Mouse (Mus musculus) midbrain, embryonic 10.5 days (tissue): Measurements from ENCODE around the gene Gm10447. TPM values are rescaled to one million over a fixed set of nuclear protein-coding genes. Genes with fewer than 3 reads are reported as not detected.

Experiments used
- DNase-seq: peaks from one replicate; pipeline ENCODE4 v3.0.0-alpha.2; 2017; ENCODE audit warnings: low spot score
- H3K27ac ChIP-seq: fragments of 300-500 bp; sonication (generic); replicated peaks from 2 replicates; pipeline ENCODE4 v1.5.1; 2016; ENCODE audit warnings: mild to moderate bottlenecking
- H3K27me3 ChIP-seq: fragments of 300-500 bp; sonication (generic); 2 replicates; pipeline ENCODE4 v1.6.1; 2016; ENCODE audit warnings: low read depth, mild to moderate bottlenecking; ENCODE audit not compliant: poor library complexity, severe bottlenecking
- H3K36me3 ChIP-seq: fragments of 300-500 bp; sonication (generic); 2 replicates; pipeline ENCODE4 v1.6.1; 2016; ENCODE audit warnings: mild to moderate bottlenecking, moderate library complexity
- H3K4me1 ChIP-seq: fragments of 300-500 bp; sonication (generic); 2 replicates; pipeline ENCODE4 v1.6.1; 2016
- H3K4me3 ChIP-seq: fragments of 300-500 bp; sonication (generic); 2 replicates; pipeline ENCODE4 v1.5.1; 2016; ENCODE audit warnings: mild to moderate bottlenecking, moderate library complexity
- H3K9me3 ChIP-seq: fragments of 300-500 bp; sonication (generic); replicated peaks from 2 replicates; pipeline ENCODE4 v1.6.1; 2016; ENCODE audit warnings: mild to moderate bottlenecking
- WGBS: fragments of 180-500 bp; shearing (Covaris S2); methylation state at CpG from one replicate; pipeline ENCODE4 v1.1.7; 2016; 5-methylcytosine and 5-hydroxymethylcytosine counted together
- polyA plus RNA-seq: library from polyadenylated mRNA; unstranded; fragments of >200 nt; fragmentation: Nextera tagmentation; extraction: Ambion mirVana; gene quantifications from 2 replicates; pipeline ENCODE4 v1.2.1, GENCODE M21; 2016

The Gm10447 gene
- polyA plus RNA-seq, 1 experiment from 2014 or later = not detected

DNA sequence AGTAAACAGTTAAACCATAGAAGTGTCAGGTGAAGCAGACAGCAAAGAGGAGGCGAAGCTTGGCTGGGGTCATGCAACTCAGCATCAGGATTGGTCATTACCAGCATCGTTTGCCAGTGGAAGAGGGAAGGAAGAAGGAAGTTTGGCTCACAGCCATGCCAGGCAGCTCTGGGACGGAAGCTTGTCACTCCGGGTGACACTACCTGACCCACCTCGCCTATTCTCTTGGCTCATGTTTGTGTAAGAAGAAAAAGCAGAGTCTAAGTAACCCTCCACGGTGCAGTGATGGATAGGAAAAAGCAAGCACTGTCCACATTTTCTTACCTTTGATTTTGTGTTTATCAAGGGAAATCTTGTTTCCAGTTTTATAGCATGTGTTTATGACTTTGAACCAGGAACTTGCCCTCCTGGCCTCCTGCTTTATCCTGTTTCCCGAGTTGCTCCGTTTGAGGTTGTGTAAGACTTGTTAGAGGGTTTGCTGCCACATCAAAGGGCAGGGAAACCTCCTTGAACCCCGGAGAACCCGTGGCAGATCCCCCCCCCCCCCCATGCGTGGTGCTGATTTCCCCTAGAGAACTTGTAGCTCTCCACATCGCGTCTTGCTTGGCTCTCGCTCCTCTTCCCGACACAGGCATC is 6.7 kb downstream of the Gm10447 start:
- Histone ChIP-seq H3K27me3 (peaks cover 7% of the 10 kb centered on the region), H3K36me3 (no peaks in the 10 kb centered on the region), H3K27ac (no peak overlapping the region), H3K4me1 (no peaks in the 10 kb centered on the region), H3K9me3 (no peaks in the 10 kb centered on the region), H3K4me3 (no peak overlapping the region)
- WGBS = 70% methylated on average over 15 of the region's 15 CpGs
- DNase-seq = no peak

DNA sequence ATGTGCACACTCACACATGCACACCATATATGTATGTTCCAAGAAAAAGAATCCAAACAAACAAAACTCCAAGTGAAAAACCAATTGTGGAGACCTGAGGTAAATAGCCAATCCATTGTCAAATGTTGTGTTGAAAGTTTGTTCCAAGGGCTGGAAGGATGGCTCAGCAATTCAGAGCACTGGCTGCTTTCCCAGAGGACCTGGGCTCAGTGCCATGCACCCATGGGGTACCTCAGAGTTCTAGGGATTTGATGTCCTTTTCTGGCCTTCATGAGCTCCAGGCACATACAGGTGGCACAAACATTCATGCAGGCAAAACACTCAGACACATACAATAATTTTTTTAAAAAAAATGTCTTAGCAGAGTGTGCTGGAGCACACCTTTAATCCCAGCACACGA is 8.4 kb downstream of the Gm10447 start:
- WGBS = 95% methylated on average over 1 of the region's 1 CpGs
- H3K27me3 ChIP-seq = no peaks in the 10 kb centered on the region; the same call in 1 of the 2 replicates
- no peak for DNase-seq
- H3K36me3 ChIP-seq = no peaks in the 10 kb centered on the region
- H3K4me3 ChIP-seq = no peak overlapping the region
- no peaks in the 10 kb centered on the region for H3K4me1 ChIP-seq
- H3K9me3 ChIP-seq = no peaks in the 10 kb centered on the region
- no peak overlapping the region for H3K27ac ChIP-seq

DNA sequence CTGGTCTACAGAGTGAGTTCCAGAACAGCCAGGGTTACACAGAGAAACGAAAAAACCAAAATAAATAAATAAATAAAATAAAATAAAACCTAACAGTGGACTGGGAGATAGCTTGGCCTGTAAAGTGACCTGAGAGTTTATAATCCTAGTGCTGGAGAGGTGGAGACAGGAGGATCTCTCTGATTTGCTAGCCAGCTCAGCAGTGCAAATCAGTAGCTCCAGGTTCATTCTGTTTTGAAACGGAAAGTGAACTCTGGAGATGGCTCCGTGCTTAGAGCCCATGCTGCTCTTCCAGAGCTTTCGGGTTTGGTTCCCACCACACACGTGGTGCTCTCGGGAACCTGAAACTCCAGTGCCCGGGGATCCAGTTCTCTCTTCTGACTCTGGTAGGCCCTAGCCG is 8.9 kb downstream of the Gm10447 start:
- no peaks in the 10 kb centered on the region; the same call in 1 of the 2 replicates for H3K27me3 ChIP-seq
- 88% methylated on average over 8 of the region's 8 CpGs for WGBS
- no peaks in the 10 kb centered on the region for H3K4me1 ChIP-seq
- no peaks in the 10 kb centered on the region for H3K36me3 ChIP-seq
- DNase-seq = no peak
- no peaks in the 10 kb centered on the region for H3K9me3 ChIP-seq
- no peak overlapping the region for H3K27ac ChIP-seq
- no peak overlapping the region for H3K4me3 ChIP-seq

DNA sequence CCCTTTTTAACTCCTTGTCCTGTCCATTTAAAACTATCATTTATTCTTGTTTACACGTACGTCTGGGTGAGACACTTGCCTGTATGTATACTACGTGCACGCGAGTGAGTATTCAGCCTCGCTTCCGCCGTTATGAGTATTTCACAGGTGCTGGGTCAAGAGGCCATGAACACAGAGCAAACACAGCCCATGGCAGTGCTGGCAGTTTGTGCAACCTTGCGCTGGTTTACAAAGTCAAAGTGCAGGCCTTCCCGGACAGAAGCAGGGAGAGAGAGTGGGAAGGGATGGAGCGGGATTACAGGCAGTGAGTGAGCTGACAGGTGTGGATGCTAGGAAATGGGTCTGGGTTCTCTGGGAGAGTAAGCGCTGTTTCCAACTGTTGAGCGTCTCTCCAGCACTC is 10.7 kb downstream of the Gm10447 start:
- no peak for DNase-seq
- Histone ChIP-seq H3K9me3 (no peaks in the 10 kb centered on the region), H3K27ac (no peak overlapping the region), H3K4me1 (no peaks in the 10 kb centered on the region), H3K27me3 (no peaks in the 10 kb centered on the region; the same call in 1 of the 2 replicates), H3K36me3 (no peaks in the 10 kb centered on the region), H3K4me3 (no peak overlapping the region)
- 90% methylated on average over 13 of the region's 13 CpGs for WGBS

DNA sequence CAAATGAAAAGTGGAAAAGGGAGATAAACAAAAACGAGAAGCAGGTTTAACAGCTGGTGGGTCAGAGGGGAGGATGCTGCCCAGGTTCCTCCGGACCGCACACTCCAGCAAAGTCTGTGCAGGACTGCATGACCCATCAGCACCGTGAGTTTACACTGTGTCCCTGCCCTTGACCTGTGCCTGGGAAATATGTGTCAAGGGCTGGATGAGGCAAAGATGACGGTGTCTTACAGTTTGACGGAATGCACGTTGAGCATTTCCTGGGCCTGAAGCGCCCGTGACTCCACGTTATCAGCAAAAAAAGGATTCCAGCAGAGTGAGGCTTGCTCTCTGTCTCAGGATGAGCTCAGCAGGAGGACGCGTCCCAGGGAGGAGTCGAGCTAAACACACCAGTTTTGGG is 11.3 kb downstream of the Gm10447 start:
- Histone ChIP-seq H3K27ac (no peak overlapping the region), H3K4me3 (no peak overlapping the region), H3K36me3 (no peaks in the 10 kb centered on the region), H3K4me1 (no peaks in the 10 kb centered on the region), H3K27me3 (no peaks in the 10 kb centered on the region; the same call in 1 of the 2 replicates), H3K9me3 (no peaks in the 10 kb centered on the region)
- WGBS = 59% methylated on average over 13 of the region's 13 CpGs
- no peak for DNase-seq

DNA sequence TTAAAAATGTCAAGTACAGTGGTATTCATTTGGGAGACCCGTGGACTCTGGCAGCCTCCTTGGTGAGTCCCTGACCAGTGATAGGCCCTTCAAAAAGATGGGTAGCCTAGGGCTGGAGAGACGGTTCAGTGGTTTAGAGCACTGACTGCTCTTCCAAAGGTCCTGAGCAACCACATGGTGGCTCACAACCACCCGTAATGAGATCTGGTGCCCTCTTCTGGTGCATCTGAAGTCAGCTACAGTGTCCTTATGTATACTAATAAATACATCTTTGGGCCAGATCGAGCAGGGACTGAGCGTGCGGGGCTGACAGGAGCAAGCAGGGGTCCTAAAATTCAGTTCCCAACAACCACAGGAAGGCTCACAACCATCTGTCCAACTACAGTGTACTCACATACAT is 13.0 kb downstream of the Gm10447 start:
- Histone ChIP-seq H3K27me3 (no peaks in the 10 kb centered on the region), H3K27ac (no peak overlapping the region), H3K36me3 (no peaks in the 10 kb centered on the region), H3K9me3 (no peaks in the 10 kb centered on the region), H3K4me1 (no peaks in the 10 kb centered on the region), H3K4me3 (no peak overlapping the region)
- no peak for DNase-seq
- WGBS = 45% methylated on average over 6 of the region's 6 CpGs

DNA sequence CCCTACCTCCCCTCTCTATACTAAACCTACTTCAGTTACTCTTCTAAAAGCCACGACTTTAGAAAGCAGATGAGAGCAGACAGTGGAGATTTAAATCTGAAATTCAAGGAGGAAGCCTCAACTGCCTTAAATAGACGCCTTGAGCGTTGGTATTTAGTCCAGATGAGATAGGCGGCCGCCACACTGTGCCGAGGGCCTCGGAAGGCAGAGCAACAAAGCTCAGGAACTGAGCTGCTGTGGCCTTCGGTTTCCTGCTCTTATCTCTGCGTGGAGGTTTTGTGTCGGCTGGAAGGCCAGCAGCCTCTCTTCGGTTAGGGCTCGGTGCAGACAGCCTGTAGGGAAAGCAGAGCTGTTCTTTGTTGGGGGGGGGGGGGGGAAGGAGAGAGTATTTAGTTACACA is 15.0 kb downstream of the Gm10447 start:
- WGBS = 61% methylated on average over 12 of the region's 12 CpGs
- Histone ChIP-seq H3K4me3 (no peak overlapping the region), H3K36me3 (no peaks in the 10 kb centered on the region), H3K27me3 (no peaks in the 10 kb centered on the region), H3K4me1 (no peaks in the 10 kb centered on the region), H3K9me3 (no peaks in the 10 kb centered on the region), H3K27ac (no peak overlapping the region)
- no peak for DNase-seq

DNA sequence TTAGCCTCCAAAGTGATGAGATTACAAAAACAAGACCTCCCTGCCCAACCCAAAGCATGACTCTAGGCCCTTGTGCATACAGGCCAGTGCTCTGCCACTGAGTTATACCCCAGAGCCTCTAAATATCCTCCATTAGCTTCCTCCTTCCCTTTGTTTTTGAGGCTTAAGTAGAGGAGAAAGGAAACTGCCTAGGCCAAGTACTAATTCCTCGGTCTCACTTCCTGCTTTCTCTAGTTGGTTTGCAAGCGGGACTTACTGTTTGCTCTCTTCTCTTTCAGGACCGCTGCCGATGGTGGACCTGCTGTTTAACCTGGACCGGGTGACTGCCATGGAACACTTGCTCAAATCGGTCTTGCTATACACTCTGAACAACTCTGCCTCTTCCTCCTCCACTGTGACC is 20.6 kb downstream of the Gm10447 start:
- H3K27me3 ChIP-seq = no peaks in the 10 kb centered on the region
- no peak overlapping the region for H3K4me3 ChIP-seq
- no peaks in the 10 kb centered on the region for H3K9me3 ChIP-seq
- no peak overlapping the region for H3K27ac ChIP-seq
- DNase-seq = no peak
- H3K4me1 ChIP-seq = peaks cover 5% of the 10 kb centered on the region
- H3K36me3 ChIP-seq = no peaks in the 10 kb centered on the region
- WGBS = 89% methylated on average over 6 of the region's 6 CpGs

DNA sequence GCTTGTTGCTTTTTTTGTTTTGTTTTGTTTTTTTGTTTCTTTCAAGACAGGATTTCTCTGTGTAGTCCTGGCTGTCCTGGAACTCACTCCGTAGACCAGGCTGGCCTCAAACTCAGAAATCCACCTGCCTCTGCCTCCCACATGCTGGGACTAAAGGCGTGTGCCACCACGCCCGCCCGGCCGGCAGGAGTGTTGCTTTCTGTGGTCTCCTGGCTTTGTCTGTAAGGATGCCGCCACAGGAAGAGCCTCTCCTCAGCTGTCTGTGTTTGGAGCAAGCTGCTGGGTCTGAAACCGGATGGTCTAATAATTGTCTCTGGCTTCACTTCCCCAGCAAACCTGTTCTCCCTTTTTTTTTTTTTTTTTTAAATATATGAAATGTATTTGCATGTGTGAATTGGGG is 21.4 kb downstream of the Gm10447 start:
- Histone ChIP-seq H3K27me3 (no peaks in the 10 kb centered on the region), H3K9me3 (no peaks in the 10 kb centered on the region), H3K4me3 (no peak overlapping the region), H3K36me3 (no peaks in the 10 kb centered on the region), H3K27ac (no peak overlapping the region), H3K4me1 (peaks cover 8% of the 10 kb centered on the region)
- 86% methylated on average over 8 of the region's 8 CpGs for WGBS
- DNase-seq = no peak

DNA sequence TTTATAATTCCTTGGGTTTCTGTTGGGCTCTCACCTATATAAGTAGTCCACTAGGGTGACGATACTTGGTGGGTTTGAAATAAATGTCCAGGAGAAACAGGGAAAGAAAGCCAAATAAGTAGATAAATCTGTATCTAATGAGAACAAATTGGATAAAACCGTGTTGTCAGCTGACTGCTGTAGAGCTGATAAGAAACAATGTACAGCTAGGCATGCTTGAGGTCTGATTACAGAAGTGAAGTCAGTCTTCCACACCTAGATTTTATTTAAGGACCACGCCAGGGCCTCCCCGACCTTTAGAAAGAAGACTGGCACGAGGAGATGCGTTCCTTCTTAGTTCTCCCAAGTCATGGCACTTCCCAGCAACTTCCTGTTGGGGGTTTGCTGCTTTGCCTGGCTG is 23.9 kb downstream of the Gm10447 start:
- WGBS = 78% methylated on average over 6 of the region's 6 CpGs
- Histone ChIP-seq H3K9me3 (no peaks in the 10 kb centered on the region), H3K4me3 (no peak overlapping the region), H3K27ac (no peak overlapping the region), H3K36me3 (peaks cover 12% of the 10 kb centered on the region), H3K4me1 (peaks cover 19% of the 10 kb centered on the region), H3K27me3 (no peaks in the 10 kb centered on the region)
- DNase-seq = no peak

DNA sequence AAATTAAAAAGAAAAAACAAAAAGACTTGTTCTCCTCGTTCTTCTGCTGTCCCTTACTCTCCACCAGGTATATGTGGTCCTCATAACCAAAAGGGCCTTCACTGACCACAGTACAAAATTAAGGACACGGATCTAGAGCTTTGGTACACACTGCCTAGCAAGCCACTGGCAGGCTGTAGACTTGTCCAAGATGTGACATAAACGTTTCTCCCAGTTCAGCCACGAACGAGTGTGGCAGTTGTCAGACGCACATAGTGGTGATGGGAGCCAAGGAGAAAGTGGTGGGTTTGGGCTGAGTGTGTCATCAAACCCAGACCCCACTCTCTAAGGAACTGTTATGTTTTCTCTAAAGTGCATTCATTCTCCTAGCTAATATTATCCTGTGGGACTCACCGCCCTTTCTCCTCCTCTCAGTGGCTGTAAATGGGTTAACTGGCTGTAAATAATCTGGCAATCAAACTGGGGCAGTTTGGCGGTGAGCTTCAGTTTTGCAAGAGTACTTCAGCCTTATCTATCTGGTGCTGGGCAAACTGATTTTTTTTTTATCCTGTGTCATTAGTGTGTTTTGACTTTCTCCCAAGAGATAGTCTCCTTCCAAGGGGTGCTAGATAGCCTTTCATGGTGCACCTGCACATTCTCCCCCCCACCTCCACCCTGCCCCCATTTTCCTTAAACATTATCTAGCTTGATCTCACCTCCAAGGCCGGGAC is 25.4 kb downstream of the Gm10447 start:
- peak; percentile 22 for DNase-seq
- Histone ChIP-seq H3K36me3 (peaks cover 21% of the 10 kb centered on the region), H3K4me3 (peak overlapping the region; percentile 93), H3K9me3 (no peaks in the 10 kb centered on the region), H3K27ac (peak overlapping the region; percentile 86), H3K4me1 (peaks cover 19% of the 10 kb centered on the region), H3K27me3 (no peaks in the 10 kb centered on the region)
- 26% methylated on average over 9 of the region's 9 CpGs for WGBS

DNA sequence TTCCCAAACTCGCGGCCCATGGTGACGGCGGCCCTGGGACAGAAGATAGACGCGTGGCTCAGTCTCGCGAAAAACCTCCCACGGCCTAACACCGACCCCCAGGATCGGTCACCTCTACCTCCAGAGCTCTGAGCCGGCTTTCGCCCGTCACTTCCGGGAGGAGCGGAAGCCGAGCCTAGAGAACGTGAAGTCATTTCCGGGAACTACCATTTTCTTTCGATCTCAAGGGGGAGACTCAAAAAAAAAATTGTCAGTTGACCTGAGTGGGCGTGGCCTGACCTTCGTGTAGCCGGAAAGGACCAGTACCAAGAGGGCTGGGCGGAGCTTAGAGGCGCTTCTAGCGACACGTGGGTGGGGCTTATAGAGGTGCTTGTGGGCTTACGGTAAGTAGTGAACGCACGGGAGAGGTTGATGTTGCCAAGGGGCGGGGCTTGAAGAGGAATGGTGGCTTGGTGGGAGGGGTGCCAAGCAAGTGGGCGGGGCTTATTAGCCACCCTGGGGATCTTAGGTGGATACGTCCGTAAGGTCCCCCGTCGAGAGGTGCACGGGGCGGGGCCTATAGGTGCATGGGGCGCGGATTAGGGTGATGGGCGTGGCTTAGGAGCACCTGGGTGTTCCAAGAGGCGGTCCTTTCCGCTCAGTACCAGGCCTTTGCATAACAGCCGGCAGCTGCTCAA is 26.1 kb downstream of the Gm10447 start, which contains the start of the genes Uqcrq and Gdf9:
Gene Uqcrq (minus strand): TSS at position 162 of the 677 bp plus-strand sequence.
Gene Gdf9 (plus strand): TSS at position 354 of the 677 bp plus-strand sequence.
- H3K27ac ChIP-seq = peak within 1 kb of the TSS; percentile 86
- under 1% methylated on average over 44 of the region's 44 CpGs for WGBS

DNA sequence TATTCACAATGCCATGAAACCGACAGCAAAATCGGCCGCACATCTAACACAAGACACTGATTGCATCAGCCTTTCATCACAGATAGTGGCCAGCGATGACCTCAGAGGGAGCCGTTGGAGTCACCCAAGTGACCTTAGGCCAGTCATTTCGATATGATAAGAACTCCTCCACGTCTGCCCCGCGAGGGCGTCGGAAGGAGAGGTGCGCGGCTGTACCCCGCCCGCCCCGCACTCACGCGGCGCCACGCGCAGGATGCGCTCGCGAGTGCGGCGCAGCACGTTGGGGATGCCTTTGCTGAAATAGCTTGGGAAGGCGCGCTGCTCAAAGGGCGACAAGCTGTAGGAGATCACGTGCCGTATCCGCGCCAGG is 26.6 kb downstream of the Gm10447 start:
- DNase-seq = no peak
- peak overlapping the region; percentile 86 for H3K27ac ChIP-seq
- peaks cover 21% of the 10 kb centered on the region for H3K36me3 ChIP-seq
- H3K4me3 ChIP-seq = peak overlapping the region; percentile 93
- under 1% methylated on average over 34 of the region's 34 CpGs for WGBS
- H3K9me3 ChIP-seq = no peaks in the 10 kb centered on the region
- no peaks in the 10 kb centered on the region for H3K27me3 ChIP-seq
- H3K4me1 ChIP-seq = peaks cover 19% of the 10 kb centered on the region

More for the DNA sequence above, 26.1 kb downstream of the Gm10447 start, which contains the start of the genes Uqcrq and Gdf9:
- Histone ChIP-seq H3K4me3 (peak within 1 kb of the TSS; percentile 93), H3K27me3 (no peaks in the 10 kb centered on the region), H3K4me1 (peaks cover 19% of the 10 kb centered on the region), H3K36me3 (peaks cover 21% of the 10 kb centered on the region), H3K9me3 (no peaks in the 10 kb centered on the region)
- peak; percentile 97 for DNase-seq
